ENCODE assay signal across 11 mouse cellular contexts in the genomic region with DNA sequence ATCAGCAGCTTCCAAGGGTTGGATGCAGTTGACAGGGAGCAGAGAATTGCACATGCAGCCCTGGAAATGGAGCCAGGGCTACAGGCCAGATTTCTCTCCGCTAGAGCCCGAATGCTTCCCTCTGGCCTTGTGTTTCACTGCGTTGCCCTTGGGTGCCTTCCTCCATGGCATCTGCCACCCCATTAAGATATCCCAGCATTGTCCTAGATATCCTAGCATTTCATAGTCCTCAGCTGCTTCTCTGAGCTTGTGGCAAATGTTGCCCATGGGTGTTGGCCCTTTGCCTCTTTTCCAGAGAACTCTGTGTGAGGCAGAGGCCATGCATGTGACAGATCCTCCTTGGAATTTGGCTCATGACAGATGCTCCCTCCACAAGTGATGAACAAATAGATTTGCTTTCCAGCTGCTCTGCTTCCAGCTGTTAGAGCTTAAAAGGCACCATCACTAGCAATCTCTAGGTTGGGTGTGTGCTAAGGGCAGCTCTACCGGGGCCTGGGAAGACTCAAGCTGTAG. TPM values are rescaled to one million over a fixed set of nuclear protein-coding genes. Genes with fewer than 3 reads are reported as not detected.
DNase-seq lines count a peak whose midpoint lies in the region; ATAC-seq lines count a peak whose summit lies in the region.
"Had no signal": no experiment of that assay in that cellular context is flagged by ENCODE, and none has a peak within 500 bp of the region (broad histone marks: within the 10 kb centered on the region; RNA-seq: fewer than 3 reads in every experiment).

No protein-coding gene starts in this region.

- H3K9ac ChIP-seq in limb, embryonic 13.5 days = no peak overlapping the region
- H3K9ac ChIP-seq: hindbrain, embryonic 15.5 days; midbrain, embryonic 12.5 days had no signal

- 84% methylated on average over 4 of the region's 4 CpGs for WGBS in limb, embryonic 13.5 days
- 94% methylated on average over 4 of the region's 4 CpGs for WGBS in limb, embryonic 10.5 days

- DNase-seq in limb, embryonic 10.5 days (ENCODE audit: low spot score) = no peak
- DNase-seq in cerebellum, adult 18-20 months = peak; percentile 24 to 33
- peak; percentile 64 to 78 for DNase-seq in heart, adult 9 months (ENCODE audit: low spot score in 2 of 2)
- DNase-seq in lung, postnatal 25 days (ENCODE audit: low spot score) = peak; percentile 58
- no peak for DNase-seq in left cerebral cortex, postnatal 25 days (ENCODE audit: low spot score in 2 of 2)
- no peak for DNase-seq in left cerebral cortex, postnatal 10 days (ENCODE audit: extremely low spot score in 1 of 2, low spot score in 2 of 2)
- DNase-seq in embryo, embryonic 9.5 days (ENCODE audit: extremely low spot score) = no peak

- intact Hi-C loops in left cerebral cortex, postnatal 25 days (cut with DNase I) = no loop called here
- intact Hi-C loops in left cerebral cortex, postnatal 10 days (cut with DNase I) = loop anchor here (10.0 kb wide), 1 partner anchor 80 kb away; no protein-coding TSS in a partner anchor

- H3K27ac ChIP-seq in limb, embryonic 13.5 days = peak overlapping the region; percentile 4; the same call in 1 of the 2 replicates
- no peak overlapping the region for H3K27ac ChIP-seq in limb, embryonic 10.5 days
- H3K27ac ChIP-seq: hindbrain, embryonic 15.5 days; midbrain, embryonic 12.5 days had no signal

- no peaks in the 10 kb centered on the region for H3K9me3 ChIP-seq in limb, embryonic 13.5 days
- no peaks in the 10 kb centered on the region for H3K9me3 ChIP-seq in limb, embryonic 10.5 days (replicated peaks)
- H3K9me3 ChIP-seq: hindbrain, embryonic 15.5 days; midbrain, embryonic 12.5 days had no signal

- no peaks in the 10 kb centered on the region for H3K27me3 ChIP-seq in limb, embryonic 13.5 days
- H3K27me3 ChIP-seq in limb, embryonic 10.5 days (ENCODE audit: low read depth, poor library complexity, severe bottlenecking) = no peaks in the 10 kb centered on the region
- H3K27me3 ChIP-seq: hindbrain, embryonic 15.5 days; midbrain, embryonic 12.5 days had no signal

- no peak overlapping the region for H3K4me3 ChIP-seq in limb, embryonic 13.5 days
- no peak overlapping the region for H3K4me3 ChIP-seq in limb, embryonic 10.5 days
- H3K4me3 ChIP-seq: hindbrain, embryonic 15.5 days; midbrain, embryonic 12.5 days had no signal

- peaks cover 1% of the 10 kb centered on the region for H3K4me1 ChIP-seq in limb, embryonic 13.5 days
- H3K4me1 ChIP-seq in limb, embryonic 10.5 days = peaks cover 2% of the 10 kb centered on the region

- ATAC-seq in limb, embryonic 13.5 days (ENCODE audit: low FRiP score, low read depth) = peak; percentile 71

- H3K4me2 ChIP-seq in limb, embryonic 13.5 days (replicated peaks) = no peak overlapping the region
- H3K4me2 ChIP-seq: hindbrain, embryonic 15.5 days; midbrain, embryonic 12.5 days had no signal

- no peaks in the 10 kb centered on the region for H3K36me3 ChIP-seq in limb, embryonic 13.5 days
- no peaks in the 10 kb centered on the region for H3K36me3 ChIP-seq in limb, embryonic 10.5 days
- H3K36me3 ChIP-seq: hindbrain, embryonic 15.5 days; midbrain, embryonic 12.5 days had no signal

RNA-seq across cellular contexts. Expression of gene Vstm4, which starts 37.8 kb away (rescaled TPM):
- 16.2 and 17.1 TPM in 2 replicates for polyA plus RNA-seq in limb, embryonic 13.5 days (2015; fragmentation: Nextera tagmentation; extraction: Ambion mirVana)
- polyA plus RNA-seq in limb, embryonic 10.5 days (2016; fragmentation: Nextera tagmentation; extraction: Ambion mirVana) = 1.1 and 1.4 TPM in 2 replicates
- 1 to 10 TPM; 3.3 to 4.7 TPM for total RNA-seq in left cerebral cortex, postnatal 25 days (2021)
- 1 to 10 TPM; 4.6 to 5.4 TPM for total RNA-seq in left cerebral cortex, postnatal 10 days (2021)
- total RNA-seq: MEL had no signal

Comparison
In these comparisons a context has a peak if more than half of its experiments do, and no peak if none do; other contexts are left out.
1. DNase-seq: peak in cerebellum, adult 18-20 months (2 of 2), heart, adult 9 months (2 of 2) and lung, postnatal 25 days (single experiment); none in limb, embryonic 10.5 days (single experiment), left cerebral cortex, postnatal 25 days (0 of 2), left cerebral cortex, postnatal 10 days (0 of 2) and embryo, embryonic 9.5 days (single experiment).